Mouse (Mus musculus): ENCODE measurements at regions not wholly inside any gene's neighbourhood (a gene's known extent, or its start where the extent isn't known, plus 50 kb on each side); places are given as distances from the start of the nearest gene placed in this dataset.

DNA sequence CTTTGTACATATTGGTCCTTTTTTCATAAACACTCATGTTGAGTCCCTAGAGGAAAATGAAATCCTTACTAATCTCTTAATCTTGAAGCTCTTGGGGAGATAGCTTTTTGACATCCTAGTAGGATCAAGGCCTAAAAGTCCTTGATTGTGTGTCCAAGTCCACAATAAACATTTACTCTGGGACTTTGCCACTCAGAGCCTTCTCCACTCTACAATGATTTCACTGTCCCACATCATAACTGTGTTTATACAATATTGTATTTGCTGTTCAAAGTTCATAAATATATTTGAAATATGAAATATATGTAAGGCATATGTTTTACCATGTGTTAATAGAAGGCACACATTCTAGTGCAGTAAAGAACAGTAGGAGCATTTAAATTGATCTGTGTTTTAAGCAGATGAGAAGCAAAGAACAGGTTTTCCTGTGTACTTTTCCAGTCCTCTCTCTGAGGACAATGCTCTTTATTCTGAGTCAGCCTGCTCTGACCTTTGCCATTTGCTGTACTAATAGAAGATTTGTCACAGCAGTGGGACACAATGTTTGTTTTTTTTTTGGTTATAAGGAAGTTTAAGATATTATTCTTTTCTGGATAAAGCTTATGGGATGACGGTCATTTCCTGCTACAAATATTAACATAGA is 130.7 kb upstream of the Gprin3 start:
- intact Hi-C loops (cut with DNase I), result no loop called here
- no peak for DNase-seq (ENCODE audit: low spot score)

DNA sequence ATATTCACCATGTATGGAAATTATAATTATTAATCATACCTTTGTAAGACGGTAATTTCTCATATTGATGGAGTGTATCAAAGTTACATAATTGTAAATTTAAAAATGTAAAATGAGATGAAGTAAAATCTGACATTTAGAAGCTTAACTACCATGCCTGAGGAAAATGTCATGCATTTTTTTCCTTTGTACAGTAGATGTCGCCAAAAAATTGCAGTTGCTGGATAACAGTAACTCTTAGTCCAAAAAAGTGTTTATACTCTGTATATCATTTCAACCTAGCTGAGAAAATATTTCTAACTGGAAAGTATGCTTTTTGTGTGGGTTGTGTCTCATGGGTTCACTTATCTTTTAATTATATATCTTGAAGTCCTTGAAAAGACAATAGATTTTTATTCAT is 110.9 kb upstream of the Gprin3 start:
- intact Hi-C loops (cut with DNase I), result no loop called here
- no peak for DNase-seq (ENCODE audit: low spot score)

DNA sequence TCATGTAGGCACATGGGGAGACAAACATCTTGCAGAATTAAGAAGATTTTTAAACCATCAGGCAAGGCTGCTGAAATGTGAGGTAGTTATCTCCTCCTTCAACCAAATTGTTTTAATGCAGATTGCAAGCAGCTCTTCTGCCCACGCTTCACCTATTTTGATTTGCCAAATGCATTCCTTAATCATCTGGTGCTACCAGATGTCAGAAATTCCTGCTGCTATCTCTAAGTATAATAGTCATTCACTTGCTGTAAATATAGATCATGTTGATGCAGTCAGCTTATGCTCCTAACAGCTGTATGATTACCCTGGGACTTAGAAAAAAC is 98.8 kb upstream of the Gprin3 start:
- no peak for DNase-seq (ENCODE audit: low spot score)
- intact Hi-C loops (cut with DNase I), result no loop called here

DNA sequence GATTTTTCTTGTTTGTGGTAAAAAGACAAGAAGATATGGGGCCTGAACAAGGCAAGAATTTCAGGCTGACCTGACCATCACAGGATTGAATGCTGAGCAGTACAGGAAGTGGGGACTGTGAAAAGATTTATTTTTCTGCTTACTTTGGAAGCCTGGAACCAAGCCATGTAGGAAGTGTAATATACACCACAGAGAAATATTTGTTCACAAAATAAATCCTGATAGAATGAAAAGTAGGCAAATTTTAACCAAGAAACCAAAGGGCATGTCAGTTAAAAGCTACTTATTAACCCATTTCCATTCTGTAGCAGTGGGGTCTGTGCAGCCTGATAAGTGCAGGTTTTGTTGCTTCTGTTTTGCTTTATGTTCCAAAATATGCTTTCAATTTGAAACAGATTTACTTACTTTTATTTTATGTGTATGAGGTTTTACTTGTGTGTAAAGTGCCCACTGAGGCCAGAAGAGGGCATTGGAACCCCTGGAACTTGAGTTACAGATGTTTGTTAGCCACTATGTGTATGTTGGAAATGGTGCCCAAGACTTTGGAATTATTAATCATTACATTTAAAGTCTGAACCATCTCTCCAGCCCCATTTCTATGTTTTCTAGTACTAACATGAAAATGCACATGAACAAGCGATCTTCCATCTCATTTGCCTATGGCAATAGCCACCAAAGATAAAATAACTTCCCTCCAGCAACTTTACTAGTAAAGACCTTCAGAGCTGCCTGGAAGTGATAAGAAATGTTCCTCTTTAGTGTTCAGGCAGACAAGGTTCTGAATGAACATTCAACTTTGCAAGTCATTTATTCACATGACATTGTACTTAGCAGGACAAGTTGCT is 98.2 kb upstream of the Gprin3 start:
- DNase-seq (ENCODE audit: low spot score), result no peak
- intact Hi-C loops (cut with DNase I), result no loop called here

DNA sequence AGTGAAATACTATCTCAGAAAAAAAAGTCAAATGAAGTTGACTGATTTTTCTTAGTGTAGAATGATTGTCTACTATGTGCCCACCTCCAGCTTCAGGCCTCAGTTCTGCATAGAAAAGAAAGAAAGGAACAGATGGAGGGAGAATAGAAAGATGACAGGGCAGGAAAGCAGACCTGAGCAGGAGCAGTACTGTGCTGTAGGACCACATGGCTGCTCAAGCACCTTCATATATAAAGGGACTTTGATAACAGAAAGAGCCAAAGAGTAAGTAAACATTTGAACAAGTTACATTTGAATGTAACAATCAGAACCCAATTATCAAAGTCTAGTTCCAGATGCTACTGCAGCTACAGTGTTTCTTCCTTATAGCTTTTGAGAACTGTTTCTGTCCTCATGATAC is 96.9 kb upstream of the Gprin3 start:
- DNase-seq (ENCODE audit: low spot score), result no peak
- intact Hi-C loops (cut with DNase I), result no loop called here

DNA sequence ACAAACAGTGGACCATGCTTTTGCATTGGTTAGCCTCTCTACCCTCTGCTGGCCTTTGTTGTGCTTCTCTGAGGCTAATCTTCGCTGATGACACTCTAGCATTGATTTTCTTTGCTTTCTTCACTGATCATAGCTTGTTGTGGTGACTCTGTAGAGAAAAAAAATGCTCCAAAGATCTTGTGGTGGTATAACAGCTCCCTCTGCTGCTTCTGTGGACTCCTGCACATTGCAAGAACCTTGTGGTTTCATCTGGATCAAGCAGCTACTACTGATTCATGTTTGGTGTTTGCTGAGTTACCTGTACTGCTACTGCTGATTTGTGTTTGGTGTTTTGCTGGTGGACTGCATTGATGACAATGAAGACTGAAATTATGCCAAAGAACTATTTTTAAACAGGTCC is 74.7 kb upstream of the Gprin3 start:
- intact Hi-C loops (cut with DNase I), result no loop called here
- no peak for DNase-seq (ENCODE audit: low spot score)

DNA sequence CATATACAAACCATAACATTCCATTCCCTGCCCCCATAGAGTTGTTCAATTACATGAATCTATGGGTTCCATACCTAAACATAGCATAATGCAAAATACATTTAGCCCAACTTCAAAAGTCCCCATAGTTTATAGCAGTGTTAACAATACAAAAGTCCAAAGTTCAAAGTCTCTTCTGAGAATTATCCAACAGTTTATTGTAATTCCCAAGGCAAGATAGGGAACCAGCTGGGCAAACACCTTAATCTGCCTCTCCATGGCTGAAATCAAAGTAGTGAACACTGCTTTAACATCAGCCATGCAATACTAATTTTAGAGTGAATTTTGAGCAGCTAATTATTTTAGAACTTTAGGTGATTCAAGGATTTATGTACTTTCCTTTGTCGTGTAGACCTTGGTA is 72.7 kb upstream of the Gprin3 start:
- DNase-seq (ENCODE audit: low spot score), result no peak
- intact Hi-C loops (cut with DNase I), result no loop called here

DNA sequence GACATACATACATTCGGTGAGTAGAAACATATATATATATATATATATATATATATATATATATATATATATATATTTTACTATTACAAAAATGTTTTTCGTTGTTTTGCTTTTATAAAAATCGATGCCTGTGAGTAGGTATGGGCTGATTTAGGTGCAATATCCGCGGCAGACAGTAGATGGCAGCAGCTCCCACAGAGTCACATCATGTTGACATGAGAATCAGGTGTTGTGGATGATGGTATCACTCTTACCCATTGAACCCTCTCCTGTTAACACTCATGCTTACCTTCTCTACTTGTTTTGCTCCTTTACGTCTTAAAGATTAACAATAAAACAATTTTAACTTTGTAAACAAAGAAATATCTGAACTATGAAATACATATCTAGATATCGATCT is 72.0 kb upstream of the Gprin3 start:
- intact Hi-C loops (cut with DNase I), result no loop called here
- no peak for DNase-seq (ENCODE audit: low spot score)

DNA sequence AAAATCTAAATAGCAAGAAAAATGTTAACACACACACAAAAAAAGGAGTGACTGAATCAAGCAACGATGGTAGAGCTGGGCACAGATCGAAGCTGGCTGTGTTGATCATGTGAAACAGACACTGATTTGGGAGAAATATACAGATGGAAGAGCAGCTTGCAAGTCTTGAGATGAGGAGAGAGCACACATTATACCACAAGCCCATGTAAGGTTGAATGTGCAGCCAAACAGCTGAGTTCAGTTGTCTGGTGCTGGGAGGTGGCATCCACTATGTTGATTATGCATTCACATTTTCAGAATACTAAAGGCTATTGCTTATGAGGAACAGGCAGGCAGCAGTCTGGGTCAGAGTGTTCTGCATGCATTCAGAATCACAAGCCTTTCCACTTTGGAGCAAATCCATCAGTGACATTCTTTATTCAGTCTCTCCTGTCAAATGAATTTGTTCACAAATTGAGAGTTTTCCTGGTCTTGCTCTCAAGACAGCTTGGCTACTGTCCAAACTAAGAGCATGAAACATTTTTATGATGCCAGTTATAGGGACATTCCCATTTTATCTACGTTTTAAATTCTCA is 63.0 kb upstream of the Gprin3 start:
- DNase-seq (ENCODE audit: low spot score), result no peak
- intact Hi-C loops (cut with DNase I), result no loop called here

DNA sequence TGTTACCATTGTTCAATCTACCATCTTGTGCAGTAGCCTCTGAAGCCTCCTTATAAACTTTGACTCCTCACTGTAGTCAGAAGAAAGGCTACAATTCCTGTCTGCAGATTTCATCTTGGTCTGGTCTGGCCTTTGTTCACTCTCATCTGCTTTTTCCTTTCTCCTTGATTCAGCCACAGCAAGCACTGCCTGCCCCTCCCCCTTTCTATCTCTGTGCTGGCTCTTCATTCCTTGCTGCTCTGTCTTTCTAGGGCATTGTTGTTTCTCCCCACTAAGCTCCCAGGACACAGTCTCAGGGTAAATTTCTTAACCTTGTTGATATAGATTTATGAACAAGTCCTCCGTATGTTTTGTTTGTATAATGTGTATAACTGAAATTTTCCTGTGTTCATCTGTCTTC is 62.3 kb upstream of the Gprin3 start:
- intact Hi-C loops (cut with DNase I), result no loop called here
- DNase-seq (ENCODE audit: low spot score), result no peak

DNA sequence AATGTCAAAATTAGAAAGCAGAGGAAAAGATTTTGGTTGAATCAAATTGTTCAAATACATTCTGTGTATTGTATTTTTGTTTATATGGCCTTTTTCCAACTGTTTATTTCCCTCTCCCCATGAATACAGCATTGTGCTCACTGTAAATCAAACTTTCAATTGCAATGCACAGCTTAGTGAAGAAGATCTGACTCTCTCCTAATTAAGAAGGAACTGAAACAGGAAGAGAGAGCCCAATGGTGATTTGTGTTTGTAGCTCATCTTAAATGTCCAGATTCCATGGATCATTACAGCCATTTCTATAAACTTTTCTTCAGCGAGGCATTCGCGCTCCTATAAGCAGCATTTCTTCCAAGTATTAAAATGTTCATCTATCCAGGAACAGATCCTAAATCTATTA is 57.9 kb upstream of the Gprin3 start:
- no peak for DNase-seq (ENCODE audit: low spot score)
- intact Hi-C loops (cut with DNase I), result no loop called here

DNA sequence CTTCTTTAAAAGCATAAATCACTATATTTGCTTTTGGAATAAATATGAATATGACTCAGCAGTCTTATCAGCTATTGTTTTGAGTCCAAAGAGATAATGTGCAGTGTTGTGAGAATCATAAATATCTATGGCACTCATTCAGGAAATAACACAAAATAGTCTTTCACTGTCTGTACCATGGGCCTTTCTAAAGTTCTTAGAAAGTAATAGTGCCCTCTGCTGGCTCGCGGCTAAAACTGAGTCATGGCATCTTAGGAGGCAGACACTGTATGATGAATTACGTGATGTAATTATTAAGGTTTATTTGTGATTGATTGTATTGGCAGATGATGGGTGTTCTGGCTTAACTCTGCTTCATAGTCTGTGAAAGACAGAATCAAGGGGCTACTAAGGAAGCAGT is 57.5 kb upstream of the Gprin3 start:
- no peak for DNase-seq (ENCODE audit: low spot score)
- intact Hi-C loops (cut with DNase I), result loop anchor here (1.0 kb wide), 1 partner anchor 234 kb away; no protein-coding TSS in a partner anchor
